In the genomic region with DNA sequence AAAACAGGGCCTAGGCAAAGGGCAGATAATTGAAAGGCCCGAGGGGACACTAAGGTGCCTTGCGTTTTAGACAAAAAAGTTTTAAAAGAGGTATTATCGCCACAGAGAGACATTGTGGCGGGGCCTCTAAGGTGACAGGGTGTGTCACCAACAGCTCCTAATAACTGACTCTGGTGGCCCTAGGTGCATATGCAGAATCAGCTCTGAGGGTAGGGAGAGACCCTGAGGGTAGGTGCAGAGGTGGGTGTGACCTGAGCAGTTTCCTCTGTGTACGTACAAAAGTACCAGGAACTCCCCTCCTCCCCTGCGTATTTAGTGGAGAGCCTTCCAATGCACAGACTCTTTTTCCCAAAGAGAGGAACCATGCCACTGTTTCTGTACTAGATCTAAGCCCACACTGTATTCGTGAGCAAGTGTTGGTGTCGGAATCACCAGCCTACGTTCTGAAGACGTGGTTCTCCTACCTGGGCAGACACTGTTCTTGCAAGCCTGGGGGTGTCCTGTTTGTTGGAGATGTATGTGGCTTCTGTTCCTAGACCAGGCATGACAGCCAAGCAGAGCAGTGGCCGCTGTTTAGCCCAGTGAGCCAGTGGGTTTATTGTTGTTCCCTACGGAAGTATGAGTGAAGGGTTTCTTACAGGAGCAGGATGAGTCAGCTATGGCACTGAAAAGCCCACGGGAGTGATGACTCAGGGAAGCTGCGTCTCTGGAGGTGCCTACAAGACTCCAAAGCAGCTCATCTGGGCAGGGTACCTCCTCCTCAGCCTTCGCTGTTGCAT, we compare ENCODE assay signal across 8 mouse cellular contexts. TPM values are rescaled to one million over a fixed set of nuclear protein-coding genes. Genes with fewer than 3 reads are reported as not detected.
DNase-seq lines count a peak whose midpoint lies in the region; ATAC-seq lines count a peak whose summit lies in the region.

No protein-coding gene starts in this region.

- H3K4me2 ChIP-seq in kidney, embryonic 15.5 days = peak overlapping the region; percentile 85
- H3K4me2 ChIP-seq in embryonic facial prominence, embryonic 11.5 days (ENCODE audit: low read depth, low read length) = peak overlapping the region; percentile 76
- peak overlapping the region; percentile 83 for H3K4me2 ChIP-seq in hindbrain, embryonic 14.5 days (replicated peaks)

- in situ Hi-C loops in ES-E14 (cut with MboI; ENCODE audit: low sequenced_read_pairs in 2 of 2, unreplicated experiment in 2 of 2) = no loop called here

- peak; percentile 35 for ATAC-seq in kidney, embryonic 15.5 days (replicated peaks; ENCODE audit: low FRiP score)
- ATAC-seq in embryonic facial prominence, embryonic 11.5 days (replicated peaks; ENCODE audit: insufficient number of reproducible peaks, low FRiP score, low TSS enrichment, low read depth) = peak; percentile 26
- ATAC-seq in hindbrain, embryonic 14.5 days (ENCODE audit: low FRiP score) = peak; percentile 21; the same call in 1 of the 2 replicates

- H3K36me3 ChIP-seq in kidney, embryonic 15.5 days = peaks cover 27% of the 10 kb centered on the region
- H3K36me3 ChIP-seq in ES-E14 (ENCODE audit: control insufficient read depth, insufficient read depth, low read length, poor library complexity, severe bottlenecking) (peaks cover 6% of the 10 kb centered on the region), macrophage (ENCODE audit: inconsistent target) (peaks cover 10% of the 10 kb centered on the region; the same call in 1 of the 2 replicates)
- peaks cover 2% of the 10 kb centered on the region; the same call in 1 of the 2 replicates for H3K36me3 ChIP-seq in embryonic facial prominence, embryonic 11.5 days (replicated peaks; ENCODE audit: control insufficient read depth, insufficient read depth, low read depth, low read length)
- H3K36me3 ChIP-seq in hindbrain, embryonic 14.5 days (replicated peaks; ENCODE audit: control insufficient read depth, insufficient read depth) = peaks cover 11% of the 10 kb centered on the region

- DNase-seq in kidney, postnatal 36 days = no peak
- no peak for DNase-seq in ES-E14 (ENCODE audit: low read depth, low spot score)
- no peak for DNase-seq in embryonic facial prominence, embryonic 11.5 days (ENCODE audit: low spot score)
- no peak for DNase-seq in hindbrain, embryonic 14.5 days (ENCODE audit: low spot score)
- no peak for DNase-seq in urinary bladder, adult 2 months (ENCODE audit: low spot score)
- no peak for DNase-seq in embryo, embryonic 10.5 days (ENCODE audit: low spot score)

- peaks cover 58% of the 10 kb centered on the region for H3K79me2 ChIP-seq in macrophage (ENCODE audit: inconsistent target)

- H3K9me3 ChIP-seq in kidney, embryonic 15.5 days (replicated peaks) = 0 out of 2 replicates have a peak, but pooled peaks cover 4% of the 10 kb centered on the region
- no peaks in the 10 kb centered on the region for H3K9me3 ChIP-seq in ES-E14 (ENCODE audit: control insufficient read depth, insufficient read depth, low read depth, low read length)
- 0 out of 2 replicates have a peak, but pooled peaks cover 2% of the 10 kb centered on the region for H3K9me3 ChIP-seq in embryonic facial prominence, embryonic 11.5 days (replicated peaks; ENCODE audit: control insufficient read depth, low read length)
- peaks cover 8% of the 10 kb centered on the region; the same call in 1 of the 2 replicates for H3K9me3 ChIP-seq in hindbrain, embryonic 14.5 days (ENCODE audit: control insufficient read depth, low read length)

- peak overlapping the region; percentile 77 for H3K9ac ChIP-seq in kidney, embryonic 15.5 days
- peak overlapping the region; percentile 98 for H3K9ac ChIP-seq in ES-E14 (ENCODE audit: insufficient read depth, low read depth, low read length, poor library complexity, severe bottlenecking)
- peak overlapping the region; percentile 76 for H3K9ac ChIP-seq in embryonic facial prominence, embryonic 11.5 days (replicated peaks; ENCODE audit: low read length)
- H3K9ac ChIP-seq in hindbrain, embryonic 14.5 days = peak overlapping the region; percentile 71

- 44% methylated on average over 15 of the region's 15 CpGs for WGBS in kidney, embryonic 15.5 days
- 57% methylated on average over 15 of the region's 15 CpGs for WGBS in embryonic facial prominence, embryonic 11.5 days
- WGBS in hindbrain, embryonic 14.5 days = 57% methylated on average over 15 of the region's 15 CpGs
- 38% methylated on average over 15 of the region's 15 CpGs for whole genome bisulfite sequencing in macrophage (ENCODE audit: missing documents)

- no peaks in the 10 kb centered on the region for H3K27me3 ChIP-seq in kidney, embryonic 15.5 days
- H3K27me3 ChIP-seq in embryonic facial prominence, embryonic 11.5 days (ENCODE audit: control insufficient read depth, insufficient read depth, low read length) = no peaks in the 10 kb centered on the region
- H3K27me3 ChIP-seq in hindbrain, embryonic 14.5 days (ENCODE audit: control insufficient read depth, insufficient read depth, low read length) = no peaks in the 10 kb centered on the region

- peak overlapping the region; percentile 80 for H3K4me3 ChIP-seq in kidney, embryonic 15.5 days (replicated peaks)
- peak overlapping the region; percentile 85 to 98 for H3K4me3 ChIP-seq in ES-E14 (ENCODE audit: insufficient read depth in 1 of 2, low read depth in 1 of 2, low read length in 2 of 2, poor library complexity in 1 of 2, severe bottlenecking in 1 of 2)
- peak overlapping the region; percentile 75 for H3K4me3 ChIP-seq in embryonic facial prominence, embryonic 11.5 days (ENCODE audit: low read depth, low read length)
- H3K4me3 ChIP-seq in hindbrain, embryonic 14.5 days (replicated peaks; ENCODE audit: low read length) = peak overlapping the region; percentile 57
- peak overlapping the region; percentile 91 for H3K4me3 ChIP-seq in macrophage (ENCODE audit: inconsistent target)

- peak overlapping the region; percentile 93 for H3K27ac ChIP-seq in kidney, embryonic 15.5 days
- H3K27ac ChIP-seq in ES-E14 (ENCODE audit: insufficient read depth, low read depth, low read length, poor library complexity, severe bottlenecking) = no peak overlapping the region
- peak overlapping the region; percentile 78 for H3K27ac ChIP-seq in embryonic facial prominence, embryonic 11.5 days (replicated peaks; ENCODE audit: low read depth, low read length)
- peak overlapping the region; percentile 82 for H3K27ac ChIP-seq in hindbrain, embryonic 14.5 days
- peak overlapping the region; percentile 76 for H3K27ac ChIP-seq in macrophage

- peaks cover 14% of the 10 kb centered on the region for H3K4me1 ChIP-seq in kidney, embryonic 15.5 days
- H3K4me1 ChIP-seq in ES-E14 (ENCODE audit: control insufficient read depth in 2 of 2, insufficient read depth in 2 of 2, low read length in 2 of 2, poor library complexity in 1 of 2) = peaks cover 2 to 13% of the 10 kb centered on the region in 2 experiments; a peak in 2 of 4 replicates
- H3K4me1 ChIP-seq in embryonic facial prominence, embryonic 11.5 days (ENCODE audit: control insufficient read depth, insufficient read depth, low read length) = no peaks in the 10 kb centered on the region
- peaks cover 9% of the 10 kb centered on the region for H3K4me1 ChIP-seq in hindbrain, embryonic 14.5 days (replicated peaks; ENCODE audit: control insufficient read depth, insufficient read depth, low read length)

RNA-seq across cellular contexts. Expression of a gene that starts 0.9 kb away (rescaled TPM):
- polyA plus RNA-seq in kidney, embryonic 15.5 days (2015; fragmentation: Nextera tagmentation; extraction: Ambion mirVana) = 21.1 and 23.3 TPM in 2 replicates
- 17.8 and 22.0 TPM in 2 replicates for total RNA-seq in ES-E14 (2012; rRNA removed)
- 32.5 and 32.7 TPM in 2 replicates for polyA plus RNA-seq in embryonic facial prominence, embryonic 11.5 days (2014; fragmentation: Nextera tagmentation; extraction: Ambion mirVana)
- 34.3 and 39.6 TPM in 2 replicates for polyA plus RNA-seq in hindbrain, embryonic 14.5 days (2014; fragmentation: Nextera tagmentation; extraction: Ambion mirVana)
- 10 to 100 TPM in 24 of 26 experiments, 1 to 10 TPM in 2; 8.9 to 55.3 (median 29.0) TPM for total RNA-seq in macrophage (2018; cell fraction: chromatin; rRNA removed)
- 10 to 100 TPM in 16 of 26 experiments, 1 to 10 TPM in 10; 4.0 to 15.2 (median 11.4) TPM for total RNA-seq in macrophage (2018; cell fraction: cytosol; rRNA removed)
- 10 to 100 TPM in 22 of 26 experiments, 1 to 10 TPM in 4; 6.3 to 31.3 (median 18.7) TPM for total RNA-seq in macrophage (2018; cell fraction: nucleus; rRNA removed)
- 6.8 to 10.4 TPM (median 9.0 TPM) in 3 replicates for polyA plus RNA-seq in macrophage (2018)
- polyA plus RNA-seq in urinary bladder, adult 2 months (2012; rRNA removed) = 17.2 and 19.1 TPM in 2 replicates

RNA-seq across cellular contexts. Expression of a gene that starts 29.5 kb away (rescaled TPM):
- 6.3 and 6.9 TPM in 2 replicates for polyA plus RNA-seq in kidney, embryonic 15.5 days (2015; fragmentation: Nextera tagmentation; extraction: Ambion mirVana)
- total RNA-seq in ES-E14 (2012; rRNA removed) = 0.90 and 0.98 TPM in 2 replicates
- polyA plus RNA-seq in embryonic facial prominence, embryonic 11.5 days (2014; fragmentation: Nextera tagmentation; extraction: Ambion mirVana) = 4.3 and 4.4 TPM in 2 replicates
- polyA plus RNA-seq in hindbrain, embryonic 14.5 days (2014; fragmentation: Nextera tagmentation; extraction: Ambion mirVana) = 8.5 and 9.0 TPM in 2 replicates
- total RNA-seq in macrophage (2018; cell fraction: chromatin; rRNA removed) = 1 to 10 TPM in 23 of 26 experiments, under 1 TPM in 3; 0.70 to 8.1 (median 3.7) TPM
- total RNA-seq in macrophage (2018; cell fraction: cytosol; rRNA removed) = under 1 TPM; 0.05 to 0.75 (median 0.22) TPM
- 1 to 10 TPM in 16 of 26 experiments, under 1 TPM in 9, not detected in 1; 0.16 to 3.1 (median 1.4) TPM for total RNA-seq in macrophage (2018; cell fraction: nucleus; rRNA removed)
- polyA plus RNA-seq in macrophage (2018) = 0.21 to 0.39 TPM (median 0.21 TPM) in 3 replicates
- 4.6 and 5.1 TPM in 2 replicates for polyA plus RNA-seq in urinary bladder, adult 2 months (2012; rRNA removed)

RNA-seq across cellular contexts. Expression of a gene that starts 29.6 kb away (rescaled TPM):
- polyA plus RNA-seq in kidney, embryonic 15.5 days (2015; fragmentation: Nextera tagmentation; extraction: Ambion mirVana) = not detected in 2 replicates
- total RNA-seq in ES-E14 (2012; rRNA removed) = not detected in 2 replicates
- polyA plus RNA-seq in embryonic facial prominence, embryonic 11.5 days (2014; fragmentation: Nextera tagmentation; extraction: Ambion mirVana) = not detected in 2 replicates
- not detected in 2 replicates for polyA plus RNA-seq in hindbrain, embryonic 14.5 days (2014; fragmentation: Nextera tagmentation; extraction: Ambion mirVana)
- not detected for total RNA-seq in macrophage (2018; cell fraction: chromatin; rRNA removed)
- total RNA-seq in macrophage (2018; cell fraction: cytosol; rRNA removed) = not detected
- total RNA-seq in macrophage (2018; cell fraction: nucleus; rRNA removed) = not detected
- not detected in 3 replicates for polyA plus RNA-seq in macrophage (2018)
- not detected in 2 replicates for polyA plus RNA-seq in urinary bladder, adult 2 months (2012; rRNA removed)

RNA-seq across cellular contexts. Expression of a gene that starts 51.3 kb away (rescaled TPM):
- 17.9 and 18.3 TPM in 2 replicates for polyA plus RNA-seq in kidney, embryonic 15.5 days (2015; fragmentation: Nextera tagmentation; extraction: Ambion mirVana)
- total RNA-seq in ES-E14 (2012; rRNA removed) = 4.7 and 4.8 TPM in 2 replicates
- polyA plus RNA-seq in embryonic facial prominence, embryonic 11.5 days (2014; fragmentation: Nextera tagmentation; extraction: Ambion mirVana) = 16.7 and 17.3 TPM in 2 replicates
- polyA plus RNA-seq in hindbrain, embryonic 14.5 days (2014; fragmentation: Nextera tagmentation; extraction: Ambion mirVana) = 26.1 and 28.8 TPM in 2 replicates
- 10 to 100 TPM in 10 of 26 experiments, 1 to 10 TPM in 15, under 1 TPM in 1; 0.94 to 22.4 (median 5.3) TPM for total RNA-seq in macrophage (2018; cell fraction: chromatin; rRNA removed)
- 1 to 10 TPM in 24 of 26 experiments, under 1 TPM in 2; 0.66 to 4.8 (median 3.2) TPM for total RNA-seq in macrophage (2018; cell fraction: cytosol; rRNA removed)
- total RNA-seq in macrophage (2018; cell fraction: nucleus; rRNA removed) = 10 to 100 TPM in 6 of 26 experiments, 1 to 10 TPM in 19, under 1 TPM in 1; 0.91 to 23.0 (median 5.3) TPM
- polyA plus RNA-seq in macrophage (2018) = 1.7 to 4.9 TPM (median 2.7 TPM) in 3 replicates
- polyA plus RNA-seq in urinary bladder, adult 2 months (2012; rRNA removed) = 10.6 and 12.9 TPM in 2 replicates
